Mouse (Mus musculus) testis, adult 2 months (tissue): ENCODE measurements around the gene Cyp2c50.
"Not testable (repeated sequence)": the region's sequence is repeated elsewhere in the genome, so short reads cannot be mapped to it uniquely, and the experiment has no call there.

Source experiments
- CTCF ChIP-seq: fragments of 200-500 bp; IDR thresholded peaks from 2 replicates; pipeline ENCODE4 v1.5.1; 2012; ENCODE audit warnings: low read depth, mild to moderate bottlenecking, inconsistent platforms, low read length, moderate library complexity; ENCODE audit not compliant: control insufficient read depth, insufficient read depth, insufficient replicate concordance
- POLR2A ChIP-seq: fragments of 200-500 bp; IDR thresholded peaks from 2 replicates; pipeline ENCODE4 v1.6.1; 2012; ENCODE audit warnings: low read depth, mild to moderate bottlenecking, inconsistent platforms, low read length, moderate library complexity; ENCODE audit not compliant: control insufficient read depth

GRCm38 (mm10) chr19:40126996-40127395 lies 37.5 kb downstream of the Cyp2c50 start:
- TF ChIP-seq CTCF, POLR2A: not testable (repeated sequence)
